Mouse (Mus musculus): ENCODE measurements around the gene Bag5. TPM values are rescaled to one million over a fixed set of nuclear protein-coding genes. Genes with fewer than 3 reads are reported as not detected.
"Not testable (repeated sequence)": the region's sequence is repeated elsewhere in the genome, so short reads cannot be mapped to it uniquely, and the experiment has no call there.

Gene Bag5
- polyA plus RNA-seq, 2 experiments, result 9.8 to 15.2 TPM

- H3K27me3 ChIP-seq (ENCODE audit: control insufficient read depth, insufficient read depth, low read length), result no peaks in the 10 kb centered on the region
- no peak overlapping the region for H3K27ac ChIP-seq
- no peak for ATAC-seq (ENCODE audit: insufficient read depth)
- no peak overlapping the region for H3K9ac ChIP-seq (replicated peaks)
- H3K4me3 ChIP-seq (ENCODE audit: insufficient read depth in 1 of 2, low read depth in 2 of 2, low read length in 2 of 2), result no peak overlapping the region
- no peaks in the 10 kb centered on the region for H3K9me3 ChIP-seq (ENCODE audit: control insufficient read depth, low read length)
- no peak for TF ChIP-seq CTCF (IDR thresholded peaks at IDR 0.05; ENCODE audit: low read depth)
- no peak for TF ChIP-seq EP300 (IDR thresholded peaks at IDR 0.05; ENCODE audit: low read depth)
- peaks cover 0 to under 1% of the 10 kb centered on the region in 2 experiments; a peak in 1 of 4 replicates for H3K4me1 ChIP-seq (replicated peaks; ENCODE audit: control insufficient read depth in 2 of 2, insufficient read depth in 2 of 2, low read length in 1 of 2)
- DNase-seq (ENCODE audit: low read depth in 3 of 3, low spot score in 3 of 3), result no peak
- 63% methylated on average over 9 of the region's 9 CpGs for WGBS (ENCODE audit: insufficient replicate concordance)
- H3K4me2 ChIP-seq (ENCODE audit: low read depth), result no peak overlapping the region
- no peaks in the 10 kb centered on the region for H3K36me3 ChIP-seq (replicated peaks; ENCODE audit: control insufficient read depth, insufficient read depth, low read depth)
Measured at GRCm38 (mm10) chr12:111737370-111737769, 24.3 kb upstream of the Bag5 start.

GRCm38 (mm10) chr12:111736676-111737075 lies 23.6 kb upstream of the Bag5 start:
- not testable (repeated sequence) for ATAC-seq (ENCODE audit: insufficient read depth); H3K27ac ChIP-seq; H3K4me2 ChIP-seq (ENCODE audit: low read depth); DNase-seq (ENCODE audit: low read depth in 3 of 3, low spot score in 3 of 3); H3K27me3 ChIP-seq (ENCODE audit: control insufficient read depth, insufficient read depth, low read length); H3K4me1 ChIP-seq (replicated peaks; ENCODE audit: control insufficient read depth in 2 of 2, insufficient read depth in 2 of 2, low read length in 1 of 2); H3K9ac ChIP-seq (replicated peaks); H3K4me3 ChIP-seq (ENCODE audit: insufficient read depth in 1 of 2, low read depth in 2 of 2, low read length in 2 of 2); H3K9me3 ChIP-seq (ENCODE audit: control insufficient read depth, low read length); H3K36me3 ChIP-seq (replicated peaks; ENCODE audit: control insufficient read depth, insufficient read depth, low read depth)
- 79% methylated on average over 8 of the region's 8 CpGs for WGBS (ENCODE audit: insufficient replicate concordance)

- Histone ChIP-seq H3K9ac (replicated peaks) (no peak overlapping the region), H3K4me1 (replicated peaks; ENCODE audit: control insufficient read depth in 2 of 2, insufficient read depth in 2 of 2, low read length in 1 of 2) (peaks cover 0 to 4% of the 10 kb centered on the region in 2 experiments; a peak in 2 of 4 replicates), H3K9me3 (ENCODE audit: control insufficient read depth, low read length) (no peaks in the 10 kb centered on the region), H3K36me3 (replicated peaks; ENCODE audit: control insufficient read depth, insufficient read depth, low read depth) (no peaks in the 10 kb centered on the region), H3K27ac (no peak overlapping the region), H3K4me2 (ENCODE audit: low read depth) (no peak overlapping the region), H3K4me3 (ENCODE audit: insufficient read depth in 1 of 2, low read depth in 2 of 2, low read length in 2 of 2) (no peak overlapping the region), H3K27me3 (ENCODE audit: control insufficient read depth, insufficient read depth, low read length) (no peaks in the 10 kb centered on the region)
- 60% methylated on average over 3 of the region's 3 CpGs for WGBS (ENCODE audit: insufficient replicate concordance)
- DNase-seq (ENCODE audit: low read depth in 3 of 3, low spot score in 3 of 3), result no peak
- TF ChIP-seq CTCF (IDR thresholded peaks at IDR 0.05; ENCODE audit: low read depth) (no peak), EP300 (IDR thresholded peaks at IDR 0.05; ENCODE audit: low read depth) (no peak)
- no peak for ATAC-seq (ENCODE audit: insufficient read depth)
Measured at GRCm38 (mm10) chr12:111734912-111735311, 21.9 kb upstream of the Bag5 start.

- ATAC-seq (ENCODE audit: insufficient read depth) (peak; percentile 5; the same call in 1 of the 2 replicates), DNase-seq (ENCODE audit: low read depth in 3 of 3, low spot score in 3 of 3) (no peak)
- Histone ChIP-seq H3K36me3 (replicated peaks; ENCODE audit: control insufficient read depth, insufficient read depth, low read depth) (no peaks in the 10 kb centered on the region), H3K9ac (replicated peaks) (no peak overlapping the region), H3K27me3 (ENCODE audit: control insufficient read depth, insufficient read depth, low read length) (no peaks in the 10 kb centered on the region), H3K27ac (no peak overlapping the region), H3K4me1 (replicated peaks; ENCODE audit: control insufficient read depth in 2 of 2, insufficient read depth in 2 of 2, low read length in 1 of 2) (peaks cover 0 to 4% of the 10 kb centered on the region in 2 experiments; a peak in 2 of 4 replicates), H3K9me3 (ENCODE audit: control insufficient read depth, low read length) (no peaks in the 10 kb centered on the region), H3K4me3 (ENCODE audit: insufficient read depth in 1 of 2, low read depth in 2 of 2, low read length in 2 of 2) (no peak overlapping the region), H3K4me2 (ENCODE audit: low read depth) (no peak overlapping the region)
- TF ChIP-seq CTCF (IDR thresholded peaks at IDR 0.05; ENCODE audit: low read depth), result no peak
- no peak for TF ChIP-seq EP300 (IDR thresholded peaks at IDR 0.05; ENCODE audit: low read depth)
- WGBS (ENCODE audit: insufficient replicate concordance), result 72% methylated on average over 5 of the region's 5 CpGs
Measured at GRCm38 (mm10) chr12:111732921-111733320, 19.9 kb upstream of the Bag5 start.

GRCm38 (mm10) chr12:111731822-111732807 lies 19.1 kb upstream of the Bag5 start:
- peaks cover 0 to 4% of the 10 kb centered on the region in 2 experiments; a peak in 2 of 4 replicates for H3K4me1 ChIP-seq (replicated peaks; ENCODE audit: control insufficient read depth in 2 of 2, insufficient read depth in 2 of 2, low read length in 1 of 2)
- TF ChIP-seq CTCF (IDR thresholded peaks at IDR 0.05; ENCODE audit: low read depth) (peak; percentile 99), EP300 (IDR thresholded peaks at IDR 0.05; ENCODE audit: low read depth) (no peak)
- H3K27ac ChIP-seq, result no peak overlapping the region
- H3K36me3 ChIP-seq (replicated peaks; ENCODE audit: control insufficient read depth, insufficient read depth, low read depth), result no peaks in the 10 kb centered on the region
- no peak overlapping the region for H3K4me3 ChIP-seq (ENCODE audit: insufficient read depth in 1 of 2, low read depth in 2 of 2, low read length in 2 of 2)
- H3K4me2 ChIP-seq (ENCODE audit: low read depth), result no peak overlapping the region
- 28% methylated on average over 30 of the region's 30 CpGs for WGBS (ENCODE audit: insufficient replicate concordance)
- no peaks in the 10 kb centered on the region for H3K9me3 ChIP-seq (ENCODE audit: control insufficient read depth, low read length)
- ATAC-seq (ENCODE audit: insufficient read depth), result peak; percentile 82
- no peak overlapping the region for H3K9ac ChIP-seq (replicated peaks)
- H3K27me3 ChIP-seq (ENCODE audit: control insufficient read depth, insufficient read depth, low read length), result no peaks in the 10 kb centered on the region
- DNase-seq (ENCODE audit: low read depth in 3 of 3, low spot score in 3 of 3), result peak; percentile 61 to 70 (median 63)

All from liver, embryonic 14.5 days (tissue).